Mouse (Mus musculus): ENCODE results near the gene Corin. TPM values are rescaled to one million over a fixed set of nuclear protein-coding genes. Genes with fewer than 3 reads are reported as not detected.

Corin gene
- polyA plus RNA-seq, 1 experiment from 2014 or later, result 6.0 TPM

Other genes with a start within 250 kb of the Corin start
- 18.4 and 18.6 TPM in 2 replicates for gene Nfxl1, start 55.2 kb upstream of the Corin start, polyA plus RNA-seq (2015; fragmentation: Nextera tagmentation; extraction: Ambion mirVana)
- gene Zar1, start 76.8 kb upstream of the Corin start, polyA plus RNA-seq (2015; fragmentation: Nextera tagmentation; extraction: Ambion mirVana), result 0.39 and 0.46 TPM in 2 replicates
- gene Gm5868, start 83.1 kb upstream of the Corin start, polyA plus RNA-seq (2015; fragmentation: Nextera tagmentation; extraction: Ambion mirVana), result 0.23 and 0.58 TPM in 2 replicates
- not detected in 2 replicates for gene Cnga1, start 139.8 kb upstream of the Corin start, polyA plus RNA-seq (2015; fragmentation: Nextera tagmentation; extraction: Ambion mirVana)
- 2.8 and 3.1 TPM in 2 replicates for gene Nipal1, start 143.3 kb upstream of the Corin start, polyA plus RNA-seq (2015; fragmentation: Nextera tagmentation; extraction: Ambion mirVana)
- 0.10 TPM in 1 of 2 replicates, not detected in the other for gene Txk, start 248.3 kb upstream of the Corin start, polyA plus RNA-seq (2015; fragmentation: Nextera tagmentation; extraction: Ambion mirVana)